Comparison of ENCODE assay signal across 24 mouse cellular contexts in genomic region chr9:42757012-42757640, GRCm38 (mm10).
DNase-seq lines count a peak whose midpoint lies in the region; ATAC-seq lines count a peak whose summit lies in the region.
"Had no signal": no experiment of that assay in that cellular context is flagged by ENCODE, and none has a peak within 500 bp of the region (broad histone marks: within the 10 kb centered on the region; RNA-seq: fewer than 3 reads in every experiment).

No protein-coding gene starts in this region.

- DNase-seq in adrenal gland, adult 2 months: peak; percentile 27
- DNase-seq in adrenal gland, postnatal 25 days: no peak
- DNase-seq in liver, embryonic 13.5 days: no peak
- DNase-seq in ZHBTc4 (ENCODE audit: low read depth, low spot score): peak; percentile 26
- no peak for DNase-seq in heart, postnatal 4 days
- DNase-seq: B cell, adult 2 months; cerebellum, adult 11 months; cerebellum, adult 8-10 months; cerebellum, postnatal 14 days; gastrocnemius, postnatal 25 days; heart, adult 11 months; heart, postnatal 36 days had no signal

- no peak overlapping the region for H3K27ac ChIP-seq in liver, embryonic 13.5 days
- H3K27ac ChIP-seq in liver, embryonic 12.5 days: no peak overlapping the region
- H3K27ac ChIP-seq in intestine, embryonic 16.5 days (ENCODE audit: low read length): peak overlapping the region; percentile 69
- no peak overlapping the region for H3K27ac ChIP-seq in kidney, embryonic 14.5 days (ENCODE audit: low read depth, low read length)
- H3K27ac ChIP-seq: embryonic facial prominence, embryonic 13.5 days; forebrain, embryonic 12.5 days; heart, embryonic 13.5 days; hindbrain, embryonic 12.5 days had no signal

- 55% methylated on average over 3 of the region's 3 CpGs for WGBS in liver, embryonic 13.5 days (ENCODE audit: insufficient replicate concordance)
- 54% methylated on average over 3 of the region's 3 CpGs for WGBS in liver, embryonic 12.5 days (ENCODE audit: insufficient replicate concordance)
- 64% methylated on average over 3 of the region's 3 CpGs for WGBS in intestine, embryonic 16.5 days
- 73% methylated on average over 3 of the region's 3 CpGs for WGBS in kidney, embryonic 14.5 days

- no peaks in the 10 kb centered on the region for H3K9me3 ChIP-seq in liver, embryonic 13.5 days (replicated peaks)
- H3K9me3 ChIP-seq in liver, embryonic 12.5 days (replicated peaks): no peaks in the 10 kb centered on the region
- H3K9me3 ChIP-seq in intestine, embryonic 16.5 days (ENCODE audit: control insufficient read depth, low read length): no peaks in the 10 kb centered on the region
- no peaks in the 10 kb centered on the region for H3K9me3 ChIP-seq in kidney, embryonic 14.5 days (ENCODE audit: control insufficient read depth, low read length)
- H3K9me3 ChIP-seq: embryonic facial prominence, embryonic 13.5 days; forebrain, embryonic 12.5 days; heart, embryonic 13.5 days; hindbrain, embryonic 12.5 days had no signal

- H3K36me3 ChIP-seq in liver, embryonic 13.5 days: no peaks in the 10 kb centered on the region
- H3K36me3 ChIP-seq in liver, embryonic 12.5 days: no peaks in the 10 kb centered on the region
- H3K36me3 ChIP-seq in intestine, embryonic 16.5 days (ENCODE audit: control insufficient read depth, insufficient read depth, low read length): no peaks in the 10 kb centered on the region
- H3K36me3 ChIP-seq in kidney, embryonic 14.5 days (ENCODE audit: control insufficient read depth, insufficient read depth, low read length): no peaks in the 10 kb centered on the region
- H3K36me3 ChIP-seq: embryonic facial prominence, embryonic 13.5 days; forebrain, embryonic 12.5 days; G1E; heart, embryonic 13.5 days; hindbrain, embryonic 12.5 days had no signal

- H3K4me2 ChIP-seq in liver, embryonic 13.5 days: no peak overlapping the region
- no peak overlapping the region for H3K4me2 ChIP-seq in liver, embryonic 12.5 days
- H3K4me2 ChIP-seq in intestine, embryonic 16.5 days (ENCODE audit: low read depth, low read length): no peak overlapping the region
- no peak overlapping the region for H3K4me2 ChIP-seq in kidney, embryonic 14.5 days (replicated peaks; ENCODE audit: low read depth, low read length)
- H3K4me2 ChIP-seq: embryonic facial prominence, embryonic 13.5 days; forebrain, embryonic 12.5 days; heart, embryonic 13.5 days; hindbrain, embryonic 12.5 days had no signal

- no peak overlapping the region for H3K9ac ChIP-seq in liver, embryonic 13.5 days
- no peak overlapping the region for H3K9ac ChIP-seq in liver, embryonic 12.5 days
- 0 out of 2 replicates have a peak overlapping the region, but pooled peaks have one; percentile 2 for H3K9ac ChIP-seq in intestine, embryonic 16.5 days (ENCODE audit: low read depth, low read length)
- no peak overlapping the region; the same call in 1 of the 2 replicates for H3K9ac ChIP-seq in kidney, embryonic 14.5 days (ENCODE audit: low read depth, low read length)
- H3K9ac ChIP-seq: embryonic facial prominence, embryonic 13.5 days; forebrain, embryonic 12.5 days; heart, embryonic 13.5 days; hindbrain, embryonic 12.5 days had no signal

- H3K4me1 ChIP-seq in liver, embryonic 13.5 days (replicated peaks): peaks cover 5% of the 10 kb centered on the region; the same call in 1 of the 2 replicates
- H3K4me1 ChIP-seq in liver, embryonic 12.5 days: no peaks in the 10 kb centered on the region
- H3K4me1 ChIP-seq in intestine, embryonic 16.5 days (ENCODE audit: control insufficient read depth, insufficient read depth, low read length): peaks cover 16% of the 10 kb centered on the region; the same call in 1 of the 2 replicates
- H3K4me1 ChIP-seq in kidney, embryonic 14.5 days (ENCODE audit: control insufficient read depth, insufficient read depth, low read length): peaks cover 29% of the 10 kb centered on the region
- H3K4me1 ChIP-seq: forebrain, embryonic 12.5 days; heart, embryonic 13.5 days had no signal

- H3K27me3 ChIP-seq in liver, embryonic 13.5 days: no peaks in the 10 kb centered on the region
- no peaks in the 10 kb centered on the region for H3K27me3 ChIP-seq in liver, embryonic 12.5 days (replicated peaks)
- no peaks in the 10 kb centered on the region for H3K27me3 ChIP-seq in intestine, embryonic 16.5 days (replicated peaks; ENCODE audit: control insufficient read depth, insufficient read depth, low read length)
- H3K27me3 ChIP-seq in kidney, embryonic 14.5 days (ENCODE audit: control insufficient read depth, insufficient read depth, low read length): no peaks in the 10 kb centered on the region
- H3K27me3 ChIP-seq: embryonic facial prominence, embryonic 13.5 days had no signal

- peak; percentile 31; the same call in 1 of the 2 replicates for ATAC-seq in liver, embryonic 13.5 days (ENCODE audit: low read depth)
- ATAC-seq in liver, embryonic 12.5 days: no peak
- ATAC-seq in intestine, embryonic 16.5 days: peak; percentile 80
- ATAC-seq in kidney, embryonic 14.5 days (ENCODE audit: low FRiP score, low TSS enrichment): no peak
- ATAC-seq: CD4-positive, CD25-positive, alpha-beta regulatory T cell, adult 4 months; forebrain, embryonic 16.5 days; hindbrain, embryonic 16.5 days; inflammation-experienced regulatory T-cells, adult 6 months had no signal

- H3K4me3 ChIP-seq in liver, embryonic 13.5 days (replicated peaks): no peak overlapping the region
- no peak overlapping the region for H3K4me3 ChIP-seq in liver, embryonic 12.5 days
- H3K4me3 ChIP-seq in intestine, embryonic 16.5 days (ENCODE audit: low read length): no peak overlapping the region
- no peak overlapping the region for H3K4me3 ChIP-seq in kidney, embryonic 14.5 days (ENCODE audit: low read length)
- H3K4me3 ChIP-seq: embryonic facial prominence, embryonic 13.5 days; forebrain, embryonic 12.5 days; heart, embryonic 13.5 days; hindbrain, embryonic 12.5 days had no signal

Comparison
In these comparisons a context has a peak if more than half of its experiments do, and no peak if none do; other contexts are left out.
1. DNase-seq: peak in adrenal gland, adult 2 months (single experiment) and ZHBTc4 (single experiment); none in adrenal gland, postnatal 25 days (single experiment), liver, embryonic 13.5 days (single experiment) and heart, postnatal 4 days (single experiment).
2. ATAC-seq: peak in liver, embryonic 13.5 days (single experiment) and intestine, embryonic 16.5 days (single experiment); none in liver, embryonic 12.5 days (single experiment) and kidney, embryonic 14.5 days (single experiment).